Mouse (Mus musculus): Measurements from ENCODE around the gene Fst.

Gene Fst

GRCm38 (mm10) chr13:114419364-114419763, 39.4 kb downstream of the Fst start:
- DNase-seq (ENCODE audit: low spot score in 2 of 2) = no peak

GRCm38 (mm10) chr13:114412326-114412725, 46.4 kb downstream of the Fst start:
- DNase-seq (ENCODE audit: low spot score in 2 of 2) = no peak

- no peak for DNase-seq (ENCODE audit: low spot score in 2 of 2)
Measured at GRCm38 (mm10) chr13:114406866-114407265, 51.9 kb downstream of the Fst start.

GRCm38 (mm10) chr13:114406424-114406823, 52.3 kb downstream of the Fst start:
- no peak for DNase-seq (ENCODE audit: low spot score in 2 of 2)

GRCm38 (mm10) chr13:114405100-114405715, 53.5 kb downstream of the Fst start:
- no peak for DNase-seq (ENCODE audit: low spot score in 2 of 2)

Data from urinary bladder, postnatal 4 days (tissue).